Mouse (Mus musculus) hindbrain, embryonic 16.5 days (tissue): ENCODE measurements around the gene Tcn2. TPM values are rescaled to one million over a fixed set of nuclear protein-coding genes. Genes with fewer than 3 reads are reported as not detected.
"Not testable (repeated sequence)": the region's sequence is repeated elsewhere in the genome, so short reads cannot be mapped to it uniquely, and the experiment has no call there.

Experiments
- ATAC-seq: fragments of 200-750 bp; cut with Nextera tagmentation; 2 replicates; pipeline ENCODE4 v1.8.0; 2017; ENCODE audit warnings: moderate TSS enrichment, moderate library complexity
- H3K27ac ChIP-seq: fragments of 300-500 bp; sonication (generic); 2 replicates; pipeline ENCODE4 v1.5.1; 2014; ENCODE audit warnings: low read depth, mild to moderate bottlenecking, control low read depth, low read length, moderate library complexity
- H3K27me3 ChIP-seq: fragments of 300-500 bp; sonication (generic); replicated peaks from 2 replicates; pipeline ENCODE4 v1.6.1; 2014; ENCODE audit warnings: low read length; ENCODE audit not compliant: control insufficient read depth, insufficient read depth
- H3K36me3 ChIP-seq: fragments of 300-500 bp; sonication (generic); 2 replicates; pipeline ENCODE4 v1.6.1; 2014; ENCODE audit warnings: mild to moderate bottlenecking, low read length, moderate library complexity, mixed read lengths; ENCODE audit not compliant: control insufficient read depth, insufficient read depth
- H3K4me1 ChIP-seq: fragments of 300-500 bp; sonication (generic); 2 replicates; pipeline ENCODE4 v1.6.1; 2014; ENCODE audit warnings: low read depth, low read length; ENCODE audit not compliant: control insufficient read depth, insufficient read depth
- H3K4me2 ChIP-seq: fragments of 300-500 bp; sonication (generic); 2 replicates; pipeline ENCODE4 v1.6.1; 2014; ENCODE audit warnings: mild to moderate bottlenecking, low read length, control low read depth, moderate library complexity
- H3K4me3 ChIP-seq: fragments of 300-500 bp; sonication (generic); 2 replicates; pipeline ENCODE4 v1.5.1; 2014; ENCODE audit warnings: mild to moderate bottlenecking, low read length, control low read depth, moderate library complexity
- H3K9ac ChIP-seq: fragments of 300-500 bp; sonication (generic); 2 replicates; pipeline ENCODE4 v1.6.1; 2014; ENCODE audit warnings: low read depth, mild to moderate bottlenecking, control low read depth, low read length, moderate library complexity
- H3K9me3 ChIP-seq: fragments of 300-500 bp; sonication (generic); 2 replicates; pipeline ENCODE4 v1.6.1; 2014; ENCODE audit warnings: mild to moderate bottlenecking, low read length, moderate library complexity; ENCODE audit not compliant: control insufficient read depth
- WGBS: fragments of 180-500 bp; shearing (Covaris S2); extraction: QIAGEN DNeasy Blood & Tissue Kit; methylation state at CpG from one replicate; pipeline ENCODE4 v1.1.7; 2014; 5-methylcytosine and 5-hydroxymethylcytosine counted together
- polyA plus RNA-seq: library from polyadenylated mRNA; unstranded; fragments of >200 nt; fragmentation: Nextera tagmentation; extraction: Ambion mirVana; gene quantifications from 2 replicates; pipeline ENCODE4 v1.2.1, GENCODE M21; 2015

The Tcn2 gene
- polyA plus RNA-seq, 1 experiment from 2014 or later, result 30.8 TPM

DNA sequence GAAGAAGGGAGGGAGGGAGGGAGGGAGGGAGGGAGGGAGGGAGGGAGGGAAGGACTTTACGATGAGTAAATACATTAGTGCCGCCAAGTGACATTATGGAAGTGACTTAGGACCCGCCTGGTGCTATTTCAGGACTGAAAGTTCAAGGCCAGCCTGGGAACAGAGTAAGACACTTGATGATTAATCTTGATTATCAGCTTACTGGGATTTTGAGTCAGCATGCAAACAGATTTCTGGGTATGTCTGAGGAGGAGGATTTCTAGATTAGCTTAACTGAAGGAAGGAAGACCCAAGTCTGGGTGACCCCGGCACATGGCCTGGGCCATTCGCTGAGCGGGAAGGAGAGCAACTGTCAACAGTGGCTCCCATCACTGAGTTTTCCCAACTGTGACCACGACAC lies 11.5 kb downstream of the Tcn2 start:
- Histone ChIP-seq H3K27ac (no peak overlapping the region), H3K4me1 (no peaks in the 10 kb centered on the region), H3K4me3 (no peak overlapping the region), H3K27me3 (no peaks in the 10 kb centered on the region), H3K9me3 (no peaks in the 10 kb centered on the region), H3K36me3 (no peaks in the 10 kb centered on the region; the same call in 1 of the 2 replicates), H3K9ac (no peak overlapping the region), H3K4me2 (no peak overlapping the region)
- ATAC-seq, result no peak
- WGBS, result 90% methylated on average over 7 of the region's 7 CpGs

- H3K9ac ChIP-seq, result no peak overlapping the region
- 62% methylated on average over 1 of the region's 1 CpGs for WGBS
- H3K36me3 ChIP-seq, result no peaks in the 10 kb centered on the region; the same call in 1 of the 2 replicates
- H3K27me3 ChIP-seq, result no peaks in the 10 kb centered on the region
- ATAC-seq, result no peak
- H3K27ac ChIP-seq, result no peak overlapping the region
- H3K4me1 ChIP-seq, result peaks cover 5% of the 10 kb centered on the region; the same call in 1 of the 2 replicates
- H3K9me3 ChIP-seq, result no peaks in the 10 kb centered on the region
- H3K4me2 ChIP-seq, result no peak overlapping the region
- no peak overlapping the region for H3K4me3 ChIP-seq
Observed at GRCm38 (mm10) chr11:3918738-3919137, 13.2 kb downstream of the Tcn2 start.

DNA sequence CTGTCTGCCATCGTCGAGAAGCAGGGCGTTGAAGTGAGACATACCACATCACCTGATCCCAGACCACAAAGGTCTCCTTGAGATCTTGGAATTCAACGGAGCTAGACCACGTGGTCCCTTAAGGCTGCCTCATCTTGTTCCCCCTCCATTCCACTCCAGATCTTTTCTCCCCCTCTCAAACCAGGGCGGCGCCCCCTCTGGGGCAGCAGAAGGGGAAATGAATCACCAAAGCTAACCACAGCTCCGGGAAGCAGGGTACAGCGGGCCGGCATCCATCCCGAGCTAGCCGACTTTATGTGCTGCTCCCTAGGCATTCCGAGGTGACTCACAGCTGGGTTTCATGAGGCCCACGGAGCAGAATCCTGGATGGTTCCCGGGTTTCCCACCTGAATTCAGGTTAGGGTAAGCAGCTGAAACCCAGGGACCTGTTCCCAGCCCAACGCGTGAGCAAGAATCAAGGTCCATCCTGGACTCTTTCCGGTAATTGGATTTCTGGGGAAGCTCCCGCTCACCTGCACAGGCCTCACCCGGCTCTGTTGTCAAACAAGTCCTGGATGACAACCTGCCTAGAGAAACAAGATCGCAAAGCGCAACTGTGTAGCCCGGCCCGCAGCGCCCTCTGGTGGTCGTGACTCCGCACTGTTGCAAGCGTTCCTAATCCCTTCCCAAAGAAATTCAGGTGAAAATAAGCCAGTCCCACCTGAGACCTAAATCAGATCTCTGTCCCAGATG lies 17.7 kb downstream of the Tcn2 start, which contains the start of gene Slc35e4:
Gene Slc35e4, minus strand, starts transcription at position 556 of the 732 bp plus-strand sequence.
- H3K4me1 ChIP-seq, result peaks cover 40% of the 10 kb centered on the region
- H3K9ac ChIP-seq, result peak within 1 kb of the TSS; percentile 79
- H3K36me3 ChIP-seq, result no peaks in the 10 kb centered on the region
- peak within 1 kb of the TSS; percentile 88 for H3K27ac ChIP-seq
- H3K4me2 ChIP-seq, result peak within 1 kb of the TSS; percentile 94
- peak within 1 kb of the TSS; percentile 78 for H3K4me3 ChIP-seq
- H3K9me3 ChIP-seq, result no peaks in the 10 kb centered on the region
- H3K27me3 ChIP-seq, result no peaks in the 10 kb centered on the region
- peak; percentile 72 for ATAC-seq
- WGBS, result under 1% methylated on average over 28 of the region's 28 CpGs

- Histone ChIP-seq H3K36me3 (no peaks in the 10 kb centered on the region), H3K9me3 (no peaks in the 10 kb centered on the region), H3K4me2 (peak overlapping the region; percentile 94), H3K4me1 (peaks cover 47% of the 10 kb centered on the region), H3K27me3 (no peaks in the 10 kb centered on the region), H3K9ac (peak overlapping the region; percentile 79), H3K4me3 (peak overlapping the region; percentile 78), H3K27ac (peak overlapping the region; percentile 88)
- under 1% methylated on average over 59 of the region's 65 CpGs for WGBS
- peak; percentile 91 for ATAC-seq
Observed at GRCm38 (mm10) chr11:3913316-3914108, 18.4 kb downstream of the Tcn2 start.

GRCm38 (mm10) chr11:3912875-3913271 lies 19.1 kb downstream of the Tcn2 start:
- Histone ChIP-seq H3K4me1 (peaks cover 49% of the 10 kb centered on the region), H3K4me2 (peak overlapping the region; percentile 94), H3K36me3 (no peaks in the 10 kb centered on the region), H3K27ac (peak overlapping the region; percentile 88), H3K9ac (peak overlapping the region; percentile 79), H3K4me3 (peak overlapping the region; percentile 78), H3K27me3 (no peaks in the 10 kb centered on the region), H3K9me3 (no peaks in the 10 kb centered on the region)
- WGBS, result 3% methylated on average over 16 of the region's 16 CpGs
- peak; percentile 18 for ATAC-seq

DNA sequence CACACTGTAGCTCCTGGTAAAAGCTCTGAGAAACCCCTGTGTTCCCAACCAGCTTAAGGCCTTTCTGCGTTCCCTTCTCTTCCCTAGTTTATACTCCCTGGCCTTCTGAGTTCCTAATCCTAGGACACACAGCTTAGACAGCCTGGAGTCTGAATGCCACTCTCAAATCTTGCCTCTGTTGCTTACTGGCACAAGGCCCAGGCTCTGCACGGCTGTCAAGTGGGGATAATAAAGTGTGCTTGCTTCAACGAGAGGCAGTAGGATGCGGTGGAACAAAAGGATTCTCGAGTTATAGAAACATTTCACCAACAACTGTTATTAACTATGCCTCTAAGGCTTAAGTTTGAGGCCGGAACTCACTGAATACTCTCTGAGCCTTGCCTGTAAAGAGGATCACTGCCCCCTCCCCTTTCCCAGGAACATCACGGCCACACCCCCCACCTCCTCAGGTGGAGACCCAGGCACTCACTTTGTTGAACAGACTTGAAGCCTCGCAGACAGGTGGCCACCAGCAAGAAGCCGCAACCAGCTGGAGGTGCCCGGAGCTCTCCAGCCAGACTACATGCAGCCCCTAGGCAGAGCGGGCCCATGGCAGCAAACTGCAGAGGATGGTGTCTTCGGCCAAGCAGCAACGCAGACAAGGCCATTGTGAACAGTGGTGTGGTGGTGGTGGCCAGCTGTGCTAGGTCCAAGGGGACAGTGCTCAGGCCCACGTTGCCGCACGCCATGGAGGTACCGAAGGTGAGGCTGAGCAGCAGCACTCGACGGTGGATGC lies 19.7 kb downstream of the Tcn2 start:
- Histone ChIP-seq H3K27ac (peak overlapping the region; percentile 88), H3K9ac (peak overlapping the region; percentile 79), H3K27me3 (no peaks in the 10 kb centered on the region), H3K4me1 (peaks cover 49% of the 10 kb centered on the region), H3K36me3 (peaks cover under 1% of the 10 kb centered on the region; the same call in 1 of the 2 replicates), H3K4me3 (peak overlapping the region; percentile 78), H3K9me3 (no peaks in the 10 kb centered on the region), H3K4me2 (peak overlapping the region; percentile 94)
- ATAC-seq, result peak; percentile 13
- WGBS, result 10% methylated on average over 19 of the region's 19 CpGs

DNA sequence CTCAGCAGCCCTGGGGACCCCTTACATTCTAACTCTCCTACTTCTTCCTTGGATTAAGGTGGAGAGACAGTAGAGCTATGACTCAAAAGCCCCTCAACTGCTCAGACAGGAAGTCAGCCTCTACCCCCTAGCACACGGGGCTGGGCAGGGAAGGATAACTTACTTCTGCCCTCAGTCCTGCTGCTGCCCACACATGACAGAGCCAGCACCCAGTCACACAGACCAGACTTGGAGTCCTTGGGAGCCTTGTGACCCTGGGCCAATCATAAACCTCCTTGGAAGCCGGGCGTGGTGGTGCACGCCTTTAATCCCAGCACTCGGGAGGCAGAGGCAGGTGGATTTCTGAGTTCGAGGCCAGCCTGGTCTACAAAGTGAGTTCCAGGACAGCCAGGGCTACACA lies 20.5 kb downstream of the Tcn2 start:
- H3K27ac ChIP-seq, H3K9ac ChIP-seq, H3K9me3 ChIP-seq, ATAC-seq, H3K36me3 ChIP-seq, H3K27me3 ChIP-seq: not testable (repeated sequence)
- Histone ChIP-seq H3K4me3 (peak overlapping the region; percentile 24), H3K4me1 (peaks cover 49% of the 10 kb centered on the region), H3K4me2 (peak overlapping the region; percentile 94)
- 91% methylated on average over 5 of the region's 6 CpGs for WGBS

GRCm38 (mm10) chr11:3910513-3911310 lies 21.2 kb downstream of the Tcn2 start:
- Histone ChIP-seq H3K36me3 (peaks cover 3% of the 10 kb centered on the region; the same call in 1 of the 2 replicates), H3K27ac (no peak overlapping the region), H3K27me3 (no peaks in the 10 kb centered on the region), H3K9me3 (no peaks in the 10 kb centered on the region), H3K4me2 (peak overlapping the region; percentile 94), H3K4me1 (peaks cover 49% of the 10 kb centered on the region), H3K9ac (peak overlapping the region; percentile 43), H3K4me3 (peak overlapping the region; percentile 24)
- WGBS, result 58% methylated on average over 5 of the region's 5 CpGs
- ATAC-seq, result no peak
